In the genomic region with DNA sequence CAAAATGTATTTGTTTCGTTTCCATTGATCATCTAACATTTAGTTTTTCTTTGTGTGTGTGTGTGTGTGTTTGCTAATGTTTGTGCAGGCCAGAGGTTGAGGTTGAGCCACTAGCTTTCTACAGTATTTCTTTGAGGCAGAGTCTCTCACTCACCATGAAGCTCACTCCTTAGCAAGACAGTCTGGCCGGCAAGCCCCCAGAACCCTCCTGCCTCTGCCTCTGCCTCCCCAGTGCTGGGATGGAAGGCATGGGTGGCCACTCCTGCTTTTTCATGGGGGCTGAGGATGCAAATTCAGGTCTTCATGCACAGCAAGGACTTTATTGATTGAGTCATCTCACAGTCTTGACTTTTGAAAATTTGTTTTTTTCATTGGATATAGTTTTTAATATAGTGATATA, we compare ENCODE assay signal across 16 mouse cellular contexts.
"Had no signal": no experiment of that assay in that cellular context is flagged by ENCODE, and none has a peak within 500 bp of the region (broad histone marks: within the 10 kb centered on the region; RNA-seq: fewer than 3 reads in every experiment).

No protein-coding gene starts in this region.

- H3K36me3 ChIP-seq: neural tube, embryonic 13.5 days; neural tube, embryonic 15.5 days; stomach, embryonic 15.5 days had no signal

- H3K4me2 ChIP-seq: neural tube, embryonic 13.5 days; neural tube, embryonic 15.5 days; stomach, embryonic 15.5 days had no signal

- H3K4me1 ChIP-seq: neural tube, embryonic 13.5 days; stomach, embryonic 15.5 days had no signal

- DNase-seq: retina, postnatal 1 day; right cerebral cortex, adult 18-20 months; right cerebral cortex, postnatal 14 days; right cerebral cortex, postnatal 25 days; right cerebral cortex, postnatal 4 days; spleen, adult 18-20 months; thymus, adult 18-20 months; thymus, adult 2 months; thymus, postnatal 14 days; thymus, postnatal 25 days; thymus, postnatal 36 days; thymus, postnatal 4 days had no signal

- H3K4me3 ChIP-seq: neural tube, embryonic 13.5 days; neural tube, embryonic 15.5 days; stomach, embryonic 15.5 days had no signal

- H3K9ac ChIP-seq: neural tube, embryonic 13.5 days; neural tube, embryonic 15.5 days; stomach, embryonic 15.5 days had no signal

- H3K27me3 ChIP-seq: neural tube, embryonic 13.5 days; neural tube, embryonic 15.5 days; stomach, embryonic 15.5 days had no signal

- H3K9me3 ChIP-seq: neural tube, embryonic 13.5 days; neural tube, embryonic 15.5 days; stomach, embryonic 15.5 days had no signal

- H3K27ac ChIP-seq: neural tube, embryonic 13.5 days; neural tube, embryonic 15.5 days; stomach, embryonic 15.5 days; stomach, postnatal 0 days had no signal
